Mouse (Mus musculus): ENCODE results near the gene Erg28.

DNA sequence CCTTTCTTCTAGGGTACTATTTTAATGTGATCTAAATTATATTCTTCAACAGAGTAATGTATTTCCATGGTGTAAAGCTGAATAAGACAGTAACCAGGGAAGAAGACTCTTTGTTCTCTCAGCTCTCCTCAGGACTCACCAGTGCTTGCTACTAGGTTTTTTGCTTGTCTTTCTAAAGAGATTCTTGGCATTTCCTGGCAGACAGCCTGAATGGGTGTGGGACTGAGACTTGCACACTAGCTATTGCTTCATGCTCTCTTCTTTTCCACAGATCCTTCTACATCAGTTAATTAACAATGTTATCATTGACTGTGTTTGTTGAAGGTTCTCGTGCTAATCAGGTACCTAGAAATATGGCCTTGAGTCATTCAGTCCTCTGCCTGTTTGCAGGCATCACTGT, 29.9 kb upstream of the Erg28 start:
- TF ChIP-seq TCF12 (IDR thresholded peaks at IDR 0.05; ENCODE audit: insufficient read depth, poor library complexity, severe bottlenecking) (no peak), E2F4 (IDR thresholded peaks at IDR 0.05; ENCODE audit: insufficient read depth) (no peak), USF1 (IDR thresholded peaks at IDR 0.05; ENCODE audit: low read depth) (no peak), CEBPB (IDR thresholded peaks at IDR 0.05; ENCODE audit: insufficient read depth, poor library complexity, severe bottlenecking) (no peak), MAX (IDR thresholded peaks at IDR 0.05; ENCODE audit: low read depth) (no peak), TCF3 (IDR thresholded peaks at IDR 0.05; ENCODE audit: insufficient read length, low read depth) (no peak), POLR2A (IDR thresholded peaks at IDR 0.05; ENCODE audit: insufficient read length, low read depth) (no peak), POLR2AphosphoS2 (IDR thresholded peaks at IDR 0.05; ENCODE audit: insufficient read length, low read depth) (no peak)
